Mouse (Mus musculus): ENCODE data around the gene Syn3.

- TF ChIP-seq CTCF (IDR thresholded peaks at IDR 0.05; ENCODE audit: borderline replicate concordance, control insufficient read depth, extremely low read depth, insufficient read depth, low read length, poor library complexity): no peak
- no peak for TF ChIP-seq POLR2A (IDR thresholded peaks at IDR 0.05; ENCODE audit: control insufficient read depth, extremely low read depth, insufficient read depth, low read length, poor library complexity)
Observed at GRCm38 (mm10) chr10:86286508-86286907, 212.2 kb downstream of the Syn3 start.

All from thymus, adult 2 months (tissue).